ENCODE assay signal across 10 mouse cellular contexts in genomic region chr12:111071477-111072152, GRCm38 (mm10). TPM values are rescaled to one million over a fixed set of nuclear protein-coding genes. Genes with fewer than 3 reads are reported as not detected.
A peak's percentile ranks its signal among the peaks of the same experiment; 100 is the strongest.
DNase-seq lines count a peak whose midpoint lies in the region; ATAC-seq lines count a peak whose summit lies in the region.
"Had no signal": no experiment of that assay in that cellular context is flagged by ENCODE, and none has a peak within 500 bp of the region (broad histone marks: within the 10 kb centered on the region; RNA-seq: fewer than 3 reads in every experiment).

No protein-coding gene starts in this region.

- no peak overlapping the region for H3K9ac ChIP-seq in forebrain, embryonic 16.5 days (replicated peaks; ENCODE audit: low read depth, low read length)
- no peak overlapping the region for H3K9ac ChIP-seq in kidney, embryonic 14.5 days (ENCODE audit: low read depth, low read length)
- H3K9ac ChIP-seq: embryonic facial prominence, embryonic 15.5 days had no signal

- no peak for ATAC-seq in forebrain, embryonic 16.5 days
- ATAC-seq in kidney, embryonic 14.5 days (ENCODE audit: low FRiP score, low TSS enrichment): peak; percentile 80

- no peak overlapping the region for H3K4me3 ChIP-seq in forebrain, embryonic 10.5 days
- no peak overlapping the region for H3K4me3 ChIP-seq in forebrain, embryonic 16.5 days (replicated peaks; ENCODE audit: low read length)
- no peak overlapping the region for H3K4me3 ChIP-seq in kidney, embryonic 14.5 days (ENCODE audit: low read length)
- H3K4me3 ChIP-seq: embryonic facial prominence, embryonic 15.5 days; myocyte had no signal

- H3K4me1 ChIP-seq in forebrain, embryonic 10.5 days: peaks cover 24% of the 10 kb centered on the region
- no peaks in the 10 kb centered on the region for H3K4me1 ChIP-seq in forebrain, embryonic 16.5 days (replicated peaks; ENCODE audit: control insufficient read depth, insufficient read depth, low read length)
- H3K4me1 ChIP-seq in kidney, embryonic 14.5 days (ENCODE audit: control insufficient read depth, insufficient read depth, low read length): peaks cover 17% of the 10 kb centered on the region

- peaks cover 37% of the 10 kb centered on the region for H3K36me3 ChIP-seq in forebrain, embryonic 10.5 days (replicated peaks)
- no peaks in the 10 kb centered on the region for H3K36me3 ChIP-seq in forebrain, embryonic 16.5 days (ENCODE audit: control insufficient read depth, insufficient read depth)
- no peaks in the 10 kb centered on the region; the same call in 1 of the 2 replicates for H3K36me3 ChIP-seq in kidney, embryonic 14.5 days (ENCODE audit: control insufficient read depth, insufficient read depth, low read length)
- H3K36me3 ChIP-seq: embryonic facial prominence, embryonic 15.5 days had no signal

- no peak for DNase-seq in forebrain, embryonic 10.5 days (ENCODE audit: extremely low spot score, low spot score)
- peak; percentile 59 to 73 for DNase-seq in CD8-positive naive resting alpha-beta T cell, adult 2 months (ENCODE audit: low read depth in 2 of 2, low spot score in 2 of 2)
- DNase-seq in gastrocnemius, postnatal 10 days: peak; percentile 15
- peak; percentile 69 for DNase-seq in lung, postnatal 36 days
- DNase-seq in thymus, postnatal 0 days (ENCODE audit: low spot score): peak; percentile 92
- DNase-seq in urinary bladder, adult 18-20 months (ENCODE audit: low spot score in 2 of 2): no peak

- H3K9me3 ChIP-seq in forebrain, embryonic 10.5 days: no peaks in the 10 kb centered on the region
- H3K9me3 ChIP-seq in forebrain, embryonic 16.5 days (ENCODE audit: control insufficient read depth, low read length): no peaks in the 10 kb centered on the region
- no peaks in the 10 kb centered on the region for H3K9me3 ChIP-seq in kidney, embryonic 14.5 days (ENCODE audit: control insufficient read depth, low read length)
- H3K9me3 ChIP-seq: embryonic facial prominence, embryonic 15.5 days had no signal

- H3K27ac ChIP-seq in forebrain, embryonic 10.5 days: 0 out of 2 replicates have a peak overlapping the region, but pooled peaks have one; percentile 15
- H3K27ac ChIP-seq in forebrain, embryonic 16.5 days (ENCODE audit: low read length): no peak overlapping the region; the same call in 1 of the 2 replicates
- H3K27ac ChIP-seq in kidney, embryonic 14.5 days (ENCODE audit: low read depth, low read length): peak overlapping the region; percentile 65
- H3K27ac ChIP-seq: embryonic facial prominence, embryonic 15.5 days had no signal

- H3K4me2 ChIP-seq in forebrain, embryonic 16.5 days (ENCODE audit: low read length): no peak overlapping the region
- H3K4me2 ChIP-seq in kidney, embryonic 14.5 days (replicated peaks; ENCODE audit: low read depth, low read length): no peak overlapping the region
- H3K4me2 ChIP-seq: embryonic facial prominence, embryonic 15.5 days had no signal

- WGBS in forebrain, embryonic 10.5 days: 90% methylated on average over 10 of the region's 10 CpGs
- 86% methylated on average over 10 of the region's 10 CpGs for WGBS in forebrain, embryonic 16.5 days
- WGBS in kidney, embryonic 14.5 days: 30% methylated on average over 10 of the region's 10 CpGs

- H3K27me3 ChIP-seq in forebrain, embryonic 10.5 days (ENCODE audit: poor library complexity, severe bottlenecking): no peaks in the 10 kb centered on the region
- H3K27me3 ChIP-seq in forebrain, embryonic 16.5 days (replicated peaks; ENCODE audit: control insufficient read depth, insufficient read depth, low read length): no peaks in the 10 kb centered on the region
- no peaks in the 10 kb centered on the region for H3K27me3 ChIP-seq in kidney, embryonic 14.5 days (ENCODE audit: control insufficient read depth, insufficient read depth, low read length)
- H3K27me3 ChIP-seq: embryonic facial prominence, embryonic 15.5 days had no signal

RNA-seq across cellular contexts. Expression of gene Rcor1, which starts 32.5 kb away (rescaled TPM):
- polyA plus RNA-seq in forebrain, embryonic 10.5 days (2016; fragmentation: Nextera tagmentation; extraction: Ambion mirVana): 7.0 and 8.4 TPM in 2 replicates
- 7.6 and 8.3 TPM in 2 replicates for polyA plus RNA-seq in forebrain, embryonic 16.5 days (2015; fragmentation: Nextera tagmentation; extraction: Ambion mirVana)
- total RNA-seq in gastrocnemius, postnatal 10 days (2021): 10 to 100 TPM; 14.3 to 19.4 TPM
- polyA plus RNA-seq in kidney, embryonic 14.5 days (2014; fragmentation: Nextera tagmentation; extraction: Ambion mirVana): 15.9 and 17.4 TPM in 2 replicates
- polyA plus RNA-seq in thymus, postnatal 0 days (2015; fragmentation: Nextera tagmentation; extraction: Ambion mirVana): 10.1 and 14.0 TPM in 2 replicates

Comparison
In these comparisons a context has a peak if more than half of its experiments do, and no peak if none do; other contexts are left out.
1. DNase-seq: peak in CD8-positive naive resting alpha-beta T cell, adult 2 months (2 of 2), gastrocnemius, postnatal 10 days (single experiment), lung, postnatal 36 days (single experiment) and thymus, postnatal 0 days (single experiment); none in forebrain, embryonic 10.5 days (single experiment) and urinary bladder, adult 18-20 months (0 of 2).